Mouse (Mus musculus): ENCODE results near the gene Cdh23.

- TF ChIP-seq FLI1 (IDR thresholded peaks at IDR 0.05; ENCODE audit: low read length) = no peak
- no peak for TF ChIP-seq GATA1 (IDR thresholded peaks at IDR 0.05; ENCODE audit: borderline replicate concordance, low read length)
Measured at GRCm38 (mm10) chr10:60419624-60420023, 276.7 kb downstream of the Cdh23 start.
